Mouse (Mus musculus) hindbrain, embryonic 13.5 days (tissue): ENCODE results near the gene Krt14. TPM values are rescaled to one million over a fixed set of nuclear protein-coding genes. Genes with fewer than 3 reads are reported as not detected.

Experiments
- ATAC-seq: fragments of 200-750 bp; cut with Nextera tagmentation; 2 replicates; pipeline ENCODE4 v1.8.0; 2017; ENCODE audit warnings: moderate TSS enrichment; ENCODE audit not compliant: low FRiP score
- H3K27ac ChIP-seq: fragments of 300-500 bp; sonication (generic); 2 replicates; pipeline ENCODE4 v1.5.1; 2015; ENCODE audit warnings: inconsistent platforms, mild to moderate bottlenecking, moderate library complexity
- H3K27me3 ChIP-seq: fragments of 300-500 bp; sonication (generic); 2 replicates; pipeline ENCODE4 v1.6.1; 2015; ENCODE audit warnings: mild to moderate bottlenecking, inconsistent platforms
- H3K36me3 ChIP-seq: fragments of 300-500 bp; sonication (generic); 2 replicates; pipeline ENCODE4 v1.6.1; 2015; ENCODE audit warnings: mild to moderate bottlenecking, inconsistent platforms
- H3K4me1 ChIP-seq: fragments of 300-500 bp; sonication (generic); replicated peaks from 2 replicates; pipeline ENCODE4 v1.6.1; 2015; ENCODE audit warnings: inconsistent platforms
- H3K4me2 ChIP-seq: fragments of 300-500 bp; sonication (generic); 2 replicates; pipeline ENCODE4 v1.6.1; 2015; ENCODE audit warnings: inconsistent platforms, mild to moderate bottlenecking, moderate library complexity
- H3K4me3 ChIP-seq: fragments of 300-500 bp; sonication (generic); 2 replicates; pipeline ENCODE4 v1.5.1; 2015; ENCODE audit warnings: mild to moderate bottlenecking, inconsistent platforms
- H3K9ac ChIP-seq: fragments of 300-500 bp; sonication (generic); 2 replicates; pipeline ENCODE4 v1.6.1; 2015; ENCODE audit warnings: mild to moderate bottlenecking, inconsistent platforms
- H3K9me3 ChIP-seq: fragments of 300-500 bp; sonication (generic); 2 replicates; pipeline ENCODE4 v1.6.1; 2016; ENCODE audit warnings: inconsistent platforms
- WGBS: fragments of 180-500 bp; shearing (Covaris S2); methylation state at CpG from one replicate; pipeline ENCODE4 v1.1.7; 2015; 5-methylcytosine and 5-hydroxymethylcytosine counted together
- polyA plus RNA-seq: library from polyadenylated mRNA; unstranded; fragments of >200 nt; fragmentation: Nextera tagmentation; extraction: Ambion mirVana; gene quantifications from 2 replicates; pipeline ENCODE4 v1.2.1, GENCODE M21; 2015

Gene Krt14
- polyA plus RNA-seq, 1 experiment from 2014 or later = 0.39 TPM

DNA sequence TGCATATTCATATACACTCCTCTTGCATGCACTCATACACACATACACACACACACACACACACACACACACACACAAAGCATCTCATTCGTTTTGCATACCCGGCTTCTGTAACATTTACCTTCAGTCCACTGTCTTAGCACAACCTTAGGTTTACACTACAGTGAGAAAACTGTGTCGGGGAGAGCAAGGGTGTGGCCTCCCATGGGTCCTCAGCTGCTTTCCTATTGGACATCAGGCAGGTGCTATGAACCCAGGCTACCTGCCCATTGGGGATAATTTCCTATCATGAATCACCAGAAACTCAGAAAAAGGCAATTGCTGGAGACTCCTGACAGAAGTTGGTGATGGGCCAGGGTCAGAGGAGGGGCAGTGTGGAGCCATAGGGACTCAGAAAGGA, 50.0 kb downstream of the Krt14 start:
- no peak overlapping the region for H3K4me3 ChIP-seq
- H3K4me2 ChIP-seq = no peak overlapping the region
- H3K9ac ChIP-seq = no peak overlapping the region
- no peaks in the 10 kb centered on the region for H3K36me3 ChIP-seq
- ATAC-seq = no peak
- H3K27ac ChIP-seq = no peak overlapping the region
- WGBS = 86% methylated on average over 3 of the region's 3 CpGs
- H3K4me1 ChIP-seq = no peaks in the 10 kb centered on the region
- no peaks in the 10 kb centered on the region for H3K27me3 ChIP-seq
- H3K9me3 ChIP-seq = no peaks in the 10 kb centered on the region

DNA sequence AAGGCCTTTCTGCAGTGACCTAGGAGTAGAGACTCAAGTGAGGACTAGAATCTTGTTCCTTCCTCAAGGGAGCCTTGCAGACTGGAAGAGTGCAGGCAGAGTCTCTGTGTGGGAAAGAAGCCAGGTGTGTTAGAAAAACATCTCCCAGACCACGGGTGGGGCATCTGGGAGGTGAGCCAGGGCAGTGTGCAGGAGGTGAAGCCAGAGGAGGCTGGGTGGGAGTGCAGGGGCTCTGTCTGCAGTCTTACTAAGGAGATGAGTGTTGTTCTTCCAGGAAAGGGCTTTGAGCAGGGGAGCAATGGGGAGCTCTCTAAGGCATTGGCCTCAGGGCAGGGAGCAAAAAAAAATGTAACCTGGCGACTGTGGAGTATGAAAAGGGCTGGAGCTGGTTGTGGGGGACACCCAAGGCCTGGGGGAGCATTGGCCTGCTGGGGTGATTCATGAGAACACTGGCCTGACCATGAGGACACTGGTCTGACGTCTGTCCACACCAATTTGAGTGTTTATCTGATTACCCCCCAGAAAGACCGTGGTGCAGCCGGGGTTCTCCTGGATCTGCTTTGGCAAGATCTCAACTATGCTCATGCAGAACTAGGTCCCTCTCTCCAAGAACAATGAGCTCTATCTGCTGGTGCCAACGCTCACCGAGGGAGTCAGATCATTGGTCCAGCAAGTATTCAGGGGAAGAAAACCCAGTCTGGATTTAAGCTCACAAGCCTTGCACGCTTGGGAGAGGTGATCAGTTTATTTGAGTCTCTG, 51.7 kb downstream of the Krt14 start:
- 78% methylated on average over 8 of the region's 8 CpGs for whole genome bisulfite sequencing
- ATAC-seq = no peak
- Histone ChIP-seq H3K9ac (no peak overlapping the region), H3K9me3 (no peaks in the 10 kb centered on the region), H3K27me3 (no peaks in the 10 kb centered on the region), H3K4me3 (no peak overlapping the region), H3K4me1 (no peaks in the 10 kb centered on the region), H3K36me3 (no peaks in the 10 kb centered on the region), H3K4me2 (no peak overlapping the region), H3K27ac (no peak overlapping the region)

Other genes starting within 250 kb of the Krt14 start
- gene Krtap29-1, start 228.5 kb downstream of the Krt14 start, polyA plus RNA-seq = not detected in 2 replicates
- gene Krtap16-1, start 221.0 kb downstream of the Krt14 start, polyA plus RNA-seq = 0.09 and 0.13 TPM in 2 replicates
- gene Krtap17-1, start 213.6 kb downstream of the Krt14 start, polyA plus RNA-seq = 0.45 TPM in 1 of 2 replicates, not detected in the other
- gene Krt33a, start 191.3 kb downstream of the Krt14 start, polyA plus RNA-seq = not detected in 2 replicates
- gene Krt33b, start 177.7 kb downstream of the Krt14 start, polyA plus RNA-seq = not detected in 2 replicates
- gene Krt34, start 166.0 kb downstream of the Krt14 start, polyA plus RNA-seq = not detected in 2 replicates
- gene Krt31, start 157.0 kb downstream of the Krt14 start, polyA plus RNA-seq = not detected in 2 replicates
- gene Krt32, start 119.3 kb downstream of the Krt14 start, polyA plus RNA-seq = not detected in 2 replicates
- gene Krt35, start 111.3 kb downstream of the Krt14 start, polyA plus RNA-seq = not detected in 2 replicates
- not detected in 2 replicates for gene Krt36, start 101.9 kb downstream of the Krt14 start, polyA plus RNA-seq
- 0.57 TPM in 1 of 2 replicates, not detected in the other for gene Krt13, start 86.0 kb downstream of the Krt14 start, polyA plus RNA-seq
- gene Krt15, start 71.6 kb downstream of the Krt14 start, polyA plus RNA-seq = 0.22 and 1.2 TPM in 2 replicates
- 1.00 and 1.2 TPM in 2 replicates for gene Krt19, start 58.9 kb downstream of the Krt14 start, polyA plus RNA-seq
- not detected in 2 replicates for gene Krt9, start 14.3 kb downstream of the Krt14 start, polyA plus RNA-seq
- gene Krt16, start 41.4 kb upstream of the Krt14 start, polyA plus RNA-seq = not detected in 2 replicates
- 0.17 TPM in 1 of 2 replicates, not detected in the other for gene Krt17, start 53.5 kb upstream of the Krt14 start, polyA plus RNA-seq
- gene Krt42, start 62.3 kb upstream of the Krt14 start, polyA plus RNA-seq = not detected in 2 replicates
- gene Eif1, start 112.3 kb upstream of the Krt14 start, polyA plus RNA-seq = 1,398 and 1,436 TPM in 2 replicates
- gene Gast, start 126.9 kb upstream of the Krt14 start, polyA plus RNA-seq = 0.66 and 1.7 TPM in 2 replicates
- gene Hap1, start 148.6 kb upstream of the Krt14 start, polyA plus RNA-seq = 94.1 and 94.4 TPM in 2 replicates
- 65.5 and 73.9 TPM in 2 replicates for gene Jup, start 190.2 kb upstream of the Krt14 start, polyA plus RNA-seq
- 17.6 and 20.2 TPM in 2 replicates for gene P3h4, start 207.3 kb upstream of the Krt14 start, polyA plus RNA-seq
- gene Fkbp10, start 208.1 kb upstream of the Krt14 start, polyA plus RNA-seq = 27.2 and 32.3 TPM in 2 replicates
- gene Nt5c3b, start 234.3 kb upstream of the Krt14 start, polyA plus RNA-seq = 103 and 106 TPM in 2 replicates
- 0.75 and 0.84 TPM in 2 replicates for gene Klhl10, start 234.4 kb upstream of the Krt14 start, polyA plus RNA-seq